Mouse (Mus musculus) stomach, postnatal 0 days (tissue): ENCODE measurements at regions not wholly inside any gene's neighbourhood (a gene's known extent, or its start where the extent isn't known, plus 50 kb on each side); places are given as distances from the start of the nearest gene placed in this dataset.

Experiments used
- CTCF ChIP-seq: IDR thresholded peaks from 2 replicates; pipeline ENCODE4 v1.5.1; 2016; ENCODE audit warnings: antibody characterized with exemption, low read depth, mild to moderate bottlenecking, moderate library complexity
- EP300 ChIP-seq: optimal IDR thresholded peaks from 2 replicates; pipeline ENCODE3; 2016; ENCODE audit warnings: antibody characterized with exemption

- TF ChIP-seq CTCF (no peak), EP300 (no peak)
Observed at GRCm38 (mm10) chr12:49107415-49108148, 274.9 kb upstream of the Foxg1 start.
